Mouse (Mus musculus) bone marrow macrophage, adult 2 months (primary cell): ENCODE measurements around the gene Lrp1.

Experiments
- CTCF ChIP-seq: IDR thresholded peaks from 2 replicates; pipeline ENCODE4 v1.5.1; 2012; ENCODE audit warnings: low read depth, mild to moderate bottlenecking, low read length, moderate library complexity
- POLR2A ChIP-seq: IDR thresholded peaks from 2 replicates; pipeline ENCODE4 v1.6.1; 2012; ENCODE audit warnings: mild to moderate bottlenecking, low read depth, low read length, borderline replicate concordance

- TF ChIP-seq CTCF (no peak), POLR2A (0 out of 2 replicates have a peak, but pooled peaks have one; percentile 24)
Measured at GRCm38 (mm10) chr10:127631261-127632214, 10.6 kb upstream of the Lrp1 start.
